Mouse (Mus musculus): ENCODE measurements around the gene Mt4. TPM values are rescaled to one million over a fixed set of nuclear protein-coding genes. Genes with fewer than 3 reads are reported as not detected.

The Mt4 gene
- total RNA-seq, 2 experiments from 2014 or later: not detected

GRCm38 (mm10) chr8:94174619-94175213, 37.7 kb downstream of the Mt4 start:
- no peak for ATAC-seq (replicated peaks; ENCODE audit: low FRiP score, poor library complexity, severe bottlenecking)

GRCm38 (mm10) chr8:94177716-94178390, 40.9 kb downstream of the Mt4 start:
- no peak for ATAC-seq (replicated peaks; ENCODE audit: low FRiP score, poor library complexity, severe bottlenecking)

GRCm38 (mm10) chr8:94178857-94179712, 42.1 kb downstream of the Mt4 start, which contains the start of gene Mt1:
Mt1 (plus strand) TSS chr8:94179082.
- peak; percentile 95 for ATAC-seq (replicated peaks; ENCODE audit: low FRiP score, poor library complexity, severe bottlenecking)

GRCm38 (mm10) chr8:94179713-94180560, 42.9 kb downstream of the Mt4 start:
- ATAC-seq (replicated peaks; ENCODE audit: low FRiP score, poor library complexity, severe bottlenecking): no peak

GRCm38 (mm10) chr8:94180561-94180908, 43.5 kb downstream of the Mt4 start:
- ATAC-seq (replicated peaks; ENCODE audit: low FRiP score, poor library complexity, severe bottlenecking): no peak

- no peak for ATAC-seq (replicated peaks; ENCODE audit: low FRiP score, poor library complexity, severe bottlenecking)
Measured at GRCm38 (mm10) chr8:94182055-94182929, 45.3 kb downstream of the Mt4 start.

GRCm38 (mm10) chr8:94183117-94183516, 46.1 kb downstream of the Mt4 start:
- ATAC-seq (replicated peaks; ENCODE audit: low FRiP score, poor library complexity, severe bottlenecking): peak; percentile 62

- no peak for ATAC-seq (replicated peaks; ENCODE audit: low FRiP score, poor library complexity, severe bottlenecking)
Measured at GRCm38 (mm10) chr8:94184357-94184843, 47.4 kb downstream of the Mt4 start.

GRCm38 (mm10) chr8:94185791-94186190, 48.8 kb downstream of the Mt4 start:
- ATAC-seq (replicated peaks; ENCODE audit: low FRiP score, poor library complexity, severe bottlenecking): no peak

- ATAC-seq (replicated peaks; ENCODE audit: low FRiP score, poor library complexity, severe bottlenecking): peak; percentile 50
Measured at GRCm38 (mm10) chr8:94186542-94186941, 49.5 kb downstream of the Mt4 start.

- ATAC-seq (replicated peaks; ENCODE audit: low FRiP score, poor library complexity, severe bottlenecking): no peak
Measured at GRCm38 (mm10) chr8:94187290-94188002, 50.4 kb downstream of the Mt4 start.

Other genes starting within 250 kb of the Mt4 start
- 14.2 and 30.7 TPM in 2 replicates for gene Amfr, start 124.4 kb upstream of the Mt4 start, total RNA-seq (2015; ENCODE audit: low replicate concordance)
- gene Amfr, start 124.4 kb upstream of the Mt4 start, total RNA-seq (2017; ENCODE audit: low replicate concordance): 46.3 and 50.1 TPM in 2 replicates
- gene Nudt21, start 100.2 kb upstream of the Mt4 start, total RNA-seq (2015; ENCODE audit: low replicate concordance): 30.9 and 43.6 TPM in 2 replicates
- 23.6 and 23.7 TPM in 2 replicates for gene Nudt21, start 100.2 kb upstream of the Mt4 start, total RNA-seq (2017; ENCODE audit: low replicate concordance)
- gene Ogfod1, start 100.0 kb upstream of the Mt4 start, total RNA-seq (2015; ENCODE audit: low replicate concordance): 1.7 and 6.7 TPM in 2 replicates
- gene Ogfod1, start 100.0 kb upstream of the Mt4 start, total RNA-seq (2017; ENCODE audit: low replicate concordance): 2.0 and 2.5 TPM in 2 replicates
- 0.58 and 4.4 TPM in 2 replicates for gene Bbs2, start 38.3 kb upstream of the Mt4 start, total RNA-seq (2015; ENCODE audit: low replicate concordance)
- 2.2 and 9.0 TPM in 2 replicates for gene Bbs2, start 38.3 kb upstream of the Mt4 start, total RNA-seq (2017; ENCODE audit: low replicate concordance)
- not detected in 2 replicates for gene Mt3, start 15.4 kb downstream of the Mt4 start, total RNA-seq (2015; ENCODE audit: low replicate concordance)
- gene Mt3, start 15.4 kb downstream of the Mt4 start, total RNA-seq (2017; ENCODE audit: low replicate concordance): not detected in 2 replicates
- 17.7 and 46.2 TPM in 2 replicates for gene Mt2, start 35.5 kb downstream of the Mt4 start, total RNA-seq (2015; ENCODE audit: low replicate concordance)
- gene Mt2, start 35.5 kb downstream of the Mt4 start, total RNA-seq (2017; ENCODE audit: low replicate concordance): 11.3 and 34.4 TPM in 2 replicates
- gene Mt1, start 41.9 kb downstream of the Mt4 start, total RNA-seq (2015; ENCODE audit: low replicate concordance): 59.6 and 67.9 TPM in 2 replicates
- 13.0 and 63.6 TPM in 2 replicates for gene Mt1, start 41.9 kb downstream of the Mt4 start, total RNA-seq (2017; ENCODE audit: low replicate concordance)
- 6.5 and 6.9 TPM in 2 replicates for gene Nup93, start 77.4 kb downstream of the Mt4 start, total RNA-seq (2015; ENCODE audit: low replicate concordance)
- gene Nup93, start 77.4 kb downstream of the Mt4 start, total RNA-seq (2017; ENCODE audit: low replicate concordance): 8.6 and 11.0 TPM in 2 replicates
- 2.5 TPM in 1 of 2 replicates, not detected in the other for gene Slc12a3, start 192.0 kb downstream of the Mt4 start, total RNA-seq (2015; ENCODE audit: low replicate concordance)
- gene Slc12a3, start 192.0 kb downstream of the Mt4 start, total RNA-seq (2017; ENCODE audit: low replicate concordance): 0.34 TPM in 1 of 2 replicates, not detected in the other
- 52.1 and 56.6 TPM in 2 replicates for gene Herpud1, start 249.2 kb downstream of the Mt4 start, total RNA-seq (2015; ENCODE audit: low replicate concordance)
- gene Herpud1, start 249.2 kb downstream of the Mt4 start, total RNA-seq (2017; ENCODE audit: low replicate concordance): 60.9 and 70.5 TPM in 2 replicates